Mouse (Mus musculus): ENCODE measurements around the gene Setd5.

The Setd5 gene

DNA sequence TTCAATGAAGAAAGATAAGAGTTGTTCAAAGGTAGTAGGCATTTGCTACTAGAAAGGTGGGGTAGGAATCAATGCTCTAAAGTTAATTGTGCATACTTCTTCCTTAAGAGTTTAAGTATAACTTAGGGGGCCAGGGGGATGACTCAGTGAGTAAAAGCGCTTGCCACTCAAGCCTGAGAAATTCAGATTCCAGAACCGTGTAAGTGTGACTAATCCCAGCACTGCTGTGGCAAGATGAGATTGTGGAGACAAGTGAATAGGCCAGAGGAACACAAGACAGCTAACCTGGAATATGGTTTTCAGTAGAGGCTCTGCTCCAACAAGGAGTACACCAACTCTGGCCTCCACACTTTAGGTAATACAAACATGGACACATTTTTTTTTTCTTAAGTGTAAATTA, 56.2 kb downstream of the Setd5 start:
- DNase-seq (ENCODE audit: low read depth): peak; percentile 73

DNA sequence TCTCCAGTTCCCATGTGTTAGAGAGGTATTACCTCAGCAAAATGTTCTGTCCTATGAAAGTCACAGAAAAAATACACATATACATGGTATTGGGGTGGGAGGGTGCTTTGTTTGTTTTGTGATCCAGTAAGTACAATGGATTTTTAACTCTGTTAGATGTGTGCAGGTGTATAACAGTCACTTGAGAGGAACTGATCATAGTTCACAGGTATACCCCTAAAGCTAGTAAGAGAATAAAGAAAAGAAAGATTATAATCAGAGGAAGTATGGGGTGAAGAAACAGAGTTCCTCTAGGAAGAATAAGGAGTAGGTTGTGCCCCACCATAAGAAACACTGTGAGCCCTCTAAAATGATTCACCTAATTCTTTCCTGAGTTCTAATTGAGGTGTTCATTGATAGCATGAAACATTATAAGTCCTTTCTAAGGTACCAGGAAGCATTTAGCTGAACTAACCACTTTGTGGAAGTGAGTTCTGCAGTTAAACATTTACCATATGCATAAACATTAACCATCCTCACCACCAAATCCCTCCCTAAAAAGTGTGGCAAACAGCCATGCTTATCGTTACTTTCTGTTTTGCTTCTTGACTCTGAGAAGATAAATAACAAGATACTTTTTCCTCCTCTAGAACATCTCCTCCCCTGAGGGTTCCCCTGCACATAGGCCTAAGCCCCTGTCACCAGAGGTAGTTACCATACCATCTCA, 64.4 kb downstream of the Setd5 start:
- no peak for DNase-seq (ENCODE audit: low read depth)

DNA sequence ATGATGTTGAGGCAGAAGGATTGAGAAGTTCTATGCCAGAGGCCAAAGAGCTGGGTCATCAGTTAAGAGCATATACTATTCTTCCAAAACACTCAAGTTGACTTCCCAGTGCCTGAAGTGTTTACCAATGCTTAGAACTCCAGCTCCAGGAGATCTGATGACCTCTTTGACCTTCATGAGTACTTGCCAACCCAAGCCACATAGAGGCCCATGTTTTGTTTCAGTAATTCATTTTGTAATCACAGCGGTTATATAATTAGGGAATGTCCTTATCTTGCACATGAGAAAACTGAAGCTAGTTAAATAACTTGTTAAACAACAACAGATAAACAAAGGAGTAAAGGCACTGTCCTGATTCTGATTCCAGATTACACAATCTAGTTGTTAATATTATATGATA, 67.6 kb downstream of the Setd5 start:
- no peak for DNase-seq (ENCODE audit: low read depth)

DNA sequence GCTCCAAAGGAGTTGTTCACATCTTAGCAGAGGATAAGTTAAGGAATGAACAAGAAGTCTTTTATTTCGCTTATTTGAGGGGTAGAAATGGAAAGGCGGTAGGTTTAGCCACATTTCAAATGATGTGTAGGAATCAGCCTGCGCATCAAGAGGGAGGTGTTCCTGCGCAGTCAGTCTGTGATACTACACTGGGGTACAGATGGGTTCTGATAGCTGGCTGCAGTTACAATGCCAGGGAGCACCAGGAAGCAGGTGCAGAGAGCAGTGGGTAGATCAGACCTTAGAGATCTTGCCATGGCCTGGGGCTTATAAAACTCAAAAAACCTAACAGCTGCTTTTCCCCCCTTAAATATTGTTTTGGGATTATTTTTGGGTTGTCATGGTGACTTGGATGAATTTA, 68.1 kb downstream of the Setd5 start:
- DNase-seq (ENCODE audit: low read depth): no peak

DNA sequence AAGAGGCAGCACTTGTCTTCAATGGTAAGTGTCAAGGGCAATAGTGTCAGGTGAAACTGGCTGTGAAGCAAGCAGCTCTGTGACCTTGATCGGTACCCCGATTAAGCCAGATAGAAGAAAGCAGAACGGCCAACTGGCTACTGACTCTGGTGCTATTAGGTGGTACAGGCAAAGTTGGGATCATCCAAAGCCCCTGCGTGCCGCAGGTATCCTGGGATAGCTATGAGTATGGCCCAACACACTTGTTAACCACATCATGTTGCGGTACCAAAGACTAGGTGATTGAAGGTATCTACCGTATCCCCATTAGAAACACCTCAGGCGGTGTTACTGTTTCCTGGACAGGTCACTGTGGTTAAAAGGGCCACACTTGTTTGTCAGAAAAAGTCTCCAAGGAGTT, 76.9 kb downstream of the Setd5 start:
- no peak for DNase-seq (ENCODE audit: low read depth)

DNA sequence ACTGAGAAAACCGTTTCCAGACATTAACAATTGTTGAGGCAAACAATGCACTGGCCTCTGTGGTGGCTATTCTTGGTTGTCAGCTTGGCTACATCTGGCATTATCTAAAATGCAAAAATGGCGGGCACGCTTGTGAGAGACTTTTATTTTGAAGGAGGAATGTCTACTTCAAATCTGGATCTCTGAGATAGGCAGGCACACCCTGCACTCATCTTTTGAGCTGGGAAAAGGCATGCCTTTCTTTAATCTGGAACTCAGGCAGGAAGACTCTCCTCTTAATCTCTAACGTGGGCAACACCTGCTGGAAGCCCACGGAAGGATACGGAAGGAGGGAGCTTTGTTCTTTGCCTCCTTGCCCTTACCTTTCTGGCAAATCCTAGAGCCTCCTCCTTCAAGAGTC, 77.7 kb downstream of the Setd5 start:
- DNase-seq (ENCODE audit: low read depth): no peak

DNA sequence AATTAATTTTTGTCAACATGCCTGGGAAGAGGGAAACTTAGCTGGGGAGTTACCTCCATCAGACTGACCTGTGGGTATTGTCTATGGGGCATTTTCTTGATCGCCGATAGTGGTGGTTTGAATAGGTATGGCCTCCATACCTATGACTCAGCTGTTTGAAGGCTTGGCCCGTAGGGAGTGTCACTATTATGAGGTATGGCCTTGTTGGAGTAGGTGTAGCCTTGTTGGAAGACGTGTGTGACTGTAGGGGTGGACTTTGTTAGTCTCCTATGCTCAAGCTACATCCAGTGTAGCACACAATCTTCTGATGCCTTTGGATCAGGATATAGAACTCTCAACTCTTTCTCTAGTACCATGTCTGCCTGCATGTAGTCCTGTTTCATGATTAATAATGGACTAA, 78.9 kb downstream of the Setd5 start:
- no peak for DNase-seq (ENCODE audit: low read depth)

DNA sequence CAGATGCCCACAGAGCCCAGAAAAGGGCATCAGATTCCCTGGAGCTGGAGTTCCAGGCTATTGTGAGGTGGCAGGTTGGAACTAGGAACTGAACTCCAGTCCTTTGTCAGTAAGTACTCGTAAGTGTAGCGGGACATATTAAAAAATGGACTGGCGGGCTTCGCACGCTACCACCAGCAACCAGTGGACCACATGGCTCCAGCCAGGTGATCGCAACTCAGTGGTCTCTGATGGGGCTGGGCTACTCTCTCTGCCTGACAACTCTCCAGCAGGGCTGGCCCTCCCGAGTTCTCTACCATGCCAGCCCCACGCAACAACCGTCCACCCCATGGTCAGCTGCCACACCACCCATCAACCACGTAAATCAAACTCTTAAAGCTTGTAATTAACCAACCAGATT, 82.9 kb downstream of the Setd5 start:
- no peak for DNase-seq (ENCODE audit: low read depth)

DNA sequence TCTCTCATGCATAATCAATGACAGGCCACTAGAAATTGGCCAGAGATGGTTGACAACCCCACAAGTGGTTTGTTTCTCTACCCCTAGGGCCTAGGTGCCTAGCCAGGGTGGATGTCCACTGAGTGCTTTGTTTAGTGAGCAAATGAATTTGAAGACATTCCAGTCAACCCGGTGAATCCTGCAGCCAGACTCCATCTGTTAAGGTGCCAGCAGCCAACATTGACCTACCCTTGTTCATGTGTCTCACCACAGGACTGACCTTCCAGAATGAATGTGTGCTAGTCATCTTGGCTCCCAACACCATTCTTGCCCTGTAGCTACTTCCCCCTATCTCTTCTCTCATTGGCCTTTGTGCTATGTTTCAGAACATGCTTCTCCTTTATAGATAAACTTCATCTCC, 84.8 kb downstream of the Setd5 start:
- no peak for DNase-seq (ENCODE audit: low read depth)

DNA sequence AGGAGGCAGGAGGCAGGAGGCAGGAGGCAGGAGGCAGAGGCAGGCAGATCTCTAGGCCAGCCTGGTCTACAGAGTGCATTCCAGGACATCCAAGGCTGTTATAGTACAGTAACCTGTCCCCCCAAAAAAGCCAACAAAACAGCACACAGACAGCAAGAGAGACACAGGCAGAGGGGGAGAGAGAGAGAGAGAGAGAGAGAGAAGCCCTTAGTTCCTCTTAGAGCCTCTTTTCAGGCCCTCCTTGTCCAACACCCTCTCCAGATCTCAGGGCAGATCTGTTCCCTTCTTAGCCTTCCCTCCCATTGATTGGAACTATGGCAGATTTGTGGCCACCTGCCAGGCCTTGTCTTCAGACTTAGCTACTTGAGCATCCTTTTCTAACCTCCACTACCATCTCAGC, 86.3 kb downstream of the Setd5 start:
- no peak for DNase-seq (ENCODE audit: low read depth)

DNA sequence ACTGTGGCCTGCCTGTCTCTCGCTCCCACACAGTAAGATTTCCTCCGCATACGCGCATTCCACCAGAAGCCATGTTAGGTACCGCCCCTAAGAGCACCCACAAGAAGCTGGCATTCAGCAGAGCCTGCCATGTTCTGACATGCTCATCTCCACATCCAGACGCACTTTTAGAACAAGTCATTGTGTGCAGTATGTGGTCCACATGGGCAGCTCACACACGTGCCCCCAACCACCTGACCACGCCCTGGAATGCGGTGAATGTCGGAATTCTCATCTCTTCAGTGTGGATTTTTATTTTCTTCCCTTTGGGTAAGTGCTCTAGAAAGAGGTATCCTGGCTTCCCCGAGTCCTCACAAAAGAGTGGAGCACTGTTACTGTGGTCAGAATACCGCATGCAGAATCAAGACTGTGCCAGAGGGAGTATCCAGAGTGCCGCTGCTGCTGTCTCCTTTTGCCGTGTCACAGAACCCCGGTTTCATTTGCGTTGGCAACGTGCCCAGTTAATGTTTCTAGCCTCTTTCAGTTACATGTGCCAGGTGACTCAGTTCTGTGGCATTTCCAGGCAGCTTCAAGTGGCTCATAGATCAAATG, 89.6 kb downstream of the Setd5 start:
- peak; percentile 95 for DNase-seq (ENCODE audit: low read depth)

DNA sequence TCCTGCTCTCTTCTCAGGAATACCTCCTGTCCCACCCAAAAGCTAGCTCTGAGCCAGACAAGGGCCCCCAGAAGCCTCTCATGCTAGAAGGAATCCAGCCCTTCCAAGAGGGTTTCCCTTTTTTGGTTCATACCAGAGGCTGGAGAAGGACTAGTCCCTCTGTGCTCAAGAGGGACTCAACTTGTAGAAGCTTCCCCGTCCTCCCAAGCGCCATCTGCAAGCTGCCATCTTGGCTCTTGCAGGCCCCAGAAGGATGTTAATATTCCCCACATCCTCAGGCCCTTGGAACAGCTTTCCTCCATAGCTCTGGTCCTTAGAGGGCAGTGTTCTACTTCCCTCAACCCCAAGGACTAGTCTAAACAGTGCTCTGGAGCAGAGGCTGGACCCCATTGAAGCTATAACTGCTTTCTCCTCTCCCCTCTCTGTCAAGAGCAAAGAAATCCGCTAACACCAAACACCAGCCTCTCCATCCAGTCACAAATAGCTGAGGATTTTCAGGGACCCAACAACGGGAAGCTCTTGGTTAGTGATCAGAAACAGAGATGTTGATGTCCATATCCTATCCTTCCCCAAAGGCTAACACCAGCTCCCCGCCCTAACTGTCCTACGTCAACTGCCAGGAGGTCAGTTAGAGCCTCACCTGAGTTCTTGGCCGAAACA, 91.3 kb downstream of the Setd5 start:
- DNase-seq (ENCODE audit: low read depth): no peak

DNA sequence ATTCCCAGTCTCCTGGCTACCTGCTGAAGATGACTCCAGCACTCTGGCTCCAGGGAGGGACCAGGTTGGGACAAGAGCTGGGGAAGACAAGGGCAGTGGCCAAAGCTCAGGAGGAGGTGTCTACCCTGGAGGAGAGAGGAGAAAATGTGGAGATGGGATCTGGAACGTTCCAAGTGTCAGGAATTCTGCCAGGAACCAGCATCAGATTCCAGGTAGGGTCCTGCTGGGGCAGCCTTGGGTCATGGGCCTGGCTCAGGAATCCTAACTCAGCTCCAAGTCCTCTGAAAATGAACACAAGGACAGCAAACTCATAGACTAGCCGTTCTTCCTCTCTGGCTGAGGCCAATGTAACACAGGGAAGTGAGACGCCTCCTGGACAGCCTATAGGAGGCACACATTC, 92.7 kb downstream of the Setd5 start:
- DNase-seq (ENCODE audit: low read depth): no peak

DNA sequence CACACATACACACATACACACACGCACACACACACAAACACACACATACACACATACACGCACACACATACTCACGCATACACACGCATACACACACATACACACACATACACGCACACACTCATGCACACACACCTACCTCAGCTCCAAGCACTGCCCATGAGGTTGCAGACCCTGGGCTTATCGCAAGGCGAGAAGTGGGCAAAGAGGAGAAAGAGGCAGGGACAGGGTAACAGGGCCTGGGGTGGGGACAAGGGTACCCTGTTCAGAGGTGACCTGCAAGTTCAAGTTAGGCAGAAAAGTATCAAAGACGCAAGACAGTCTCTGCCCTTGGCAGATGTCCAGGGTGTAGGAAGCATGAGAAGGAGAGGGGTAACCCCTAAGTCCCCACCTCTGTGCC, 93.5 kb downstream of the Setd5 start:
- DNase-seq (ENCODE audit: low read depth): no peak

DNA sequence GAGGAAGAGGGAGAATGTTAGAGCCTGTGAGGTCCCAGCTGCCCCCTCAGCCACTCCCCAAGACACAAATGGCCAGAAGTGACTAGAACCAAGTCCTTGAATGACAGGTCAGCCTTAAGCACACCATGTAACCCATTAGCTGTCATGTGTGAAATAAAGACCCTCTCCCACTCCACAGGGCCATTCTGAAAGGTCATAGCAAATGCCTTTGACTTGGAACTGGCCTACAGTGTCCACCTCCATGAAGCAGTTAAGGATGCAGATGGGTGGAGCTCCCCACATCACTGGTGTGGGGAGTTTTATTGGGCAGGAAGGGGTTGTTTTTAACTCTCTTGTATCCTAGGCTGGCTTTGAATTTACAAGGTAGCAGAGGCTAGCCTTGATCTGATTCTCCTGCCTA, 94.8 kb downstream of the Setd5 start:
- DNase-seq (ENCODE audit: low read depth): no peak

DNA sequence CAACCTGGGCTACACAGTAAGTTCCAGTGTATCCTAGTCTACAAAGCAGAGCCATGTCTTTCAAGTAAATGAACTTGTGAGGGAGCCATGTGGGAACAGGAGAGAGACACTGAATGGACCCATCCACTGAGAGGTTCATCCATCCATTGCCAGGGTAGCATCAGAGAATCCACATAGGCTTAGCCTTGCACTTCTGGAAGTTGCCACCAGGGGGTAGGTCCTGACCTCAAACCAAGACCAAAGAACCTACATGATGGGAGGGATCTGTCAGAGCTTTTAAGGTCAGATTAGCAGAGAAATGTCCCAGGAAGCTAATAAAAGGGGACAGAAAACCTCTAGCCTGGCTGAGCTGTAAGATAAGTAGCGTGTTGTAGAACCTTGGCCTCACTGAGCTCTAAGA, 95.4 kb downstream of the Setd5 start:
- DNase-seq (ENCODE audit: low read depth): peak; percentile 79

DNA sequence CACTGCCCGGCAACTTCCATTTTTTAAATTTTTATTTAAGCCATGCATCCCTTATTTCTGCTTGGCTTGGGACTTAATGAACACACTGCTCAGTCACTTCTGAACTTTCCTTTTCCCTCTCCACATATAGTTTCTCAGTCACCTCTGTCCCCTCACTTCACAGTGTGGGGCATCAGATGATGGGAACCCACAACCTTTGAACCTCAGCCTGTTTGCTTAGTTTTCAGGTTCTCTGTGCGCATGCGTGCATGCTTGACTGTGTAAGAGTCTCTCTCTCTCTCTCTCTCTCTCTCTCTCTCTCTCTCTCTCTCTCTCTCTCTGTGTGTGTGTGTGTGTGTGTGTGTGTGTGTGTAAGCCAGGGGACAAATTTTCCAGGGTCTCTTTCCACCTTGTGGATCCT, 98.3 kb downstream of the Setd5 start:
- DNase-seq (ENCODE audit: low read depth): no peak

DNA sequence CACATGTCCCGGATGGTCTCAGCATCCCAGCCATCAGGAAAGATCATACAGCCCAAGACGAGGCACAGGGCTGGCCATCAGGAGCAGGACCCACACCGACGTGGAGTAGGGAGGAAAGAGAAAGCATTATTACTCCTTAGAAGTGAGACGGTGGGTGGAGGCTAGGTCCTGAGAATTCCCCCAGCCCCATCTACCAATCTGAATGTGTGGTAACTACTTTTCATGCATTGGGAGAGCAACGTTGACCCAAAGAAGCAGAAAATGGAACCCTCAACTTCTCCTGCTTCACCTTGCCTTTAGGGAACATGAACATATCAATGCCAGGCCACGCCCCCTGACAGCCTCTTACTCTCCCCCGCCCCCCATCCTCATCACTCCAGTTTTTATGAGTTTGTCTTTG, 99.4 kb downstream of the Setd5 start:
- DNase-seq (ENCODE audit: low read depth): no peak

DNA sequence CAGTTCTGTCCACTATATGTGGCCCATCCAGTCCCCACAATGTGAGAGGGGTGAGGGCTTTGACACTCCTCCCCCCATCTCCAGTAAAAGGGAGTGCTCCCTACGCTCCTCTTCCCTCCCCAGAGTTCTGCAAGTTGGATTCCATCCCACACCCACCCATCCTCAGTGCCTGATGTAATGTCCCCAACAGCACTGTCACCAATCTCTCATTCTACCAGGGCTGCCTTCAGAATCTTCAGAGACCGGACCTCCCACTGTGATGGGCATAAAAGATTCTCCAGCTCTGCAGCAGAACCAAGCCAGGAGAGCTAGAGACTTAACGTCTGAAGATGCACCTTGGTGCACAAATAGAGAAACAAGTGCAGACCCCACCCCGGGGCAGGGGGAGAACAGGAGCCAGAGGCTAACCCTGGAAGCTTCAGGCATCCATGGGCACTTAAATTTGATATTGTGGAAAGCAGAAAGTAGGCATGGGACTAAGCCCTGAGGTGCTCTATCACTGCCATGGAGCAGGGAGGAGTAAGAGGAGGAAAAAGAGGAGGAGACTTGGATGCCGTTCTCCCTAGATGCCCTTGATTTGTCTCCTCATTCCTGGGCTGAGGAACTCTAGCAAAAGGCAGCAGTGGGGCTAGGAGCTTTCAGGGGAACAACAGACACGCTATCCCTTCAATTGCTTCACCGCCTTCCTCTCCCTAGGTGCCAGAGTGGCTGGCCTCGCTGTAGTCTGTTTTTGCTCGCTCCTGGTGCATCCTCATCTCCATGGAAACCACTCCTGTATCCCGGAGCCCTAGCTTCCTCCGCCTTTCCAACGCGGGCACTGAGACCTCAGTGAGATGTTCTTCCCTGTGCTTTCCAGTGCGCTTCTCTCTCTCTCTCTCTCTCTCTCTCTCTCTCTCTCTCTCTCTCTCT, 101.4 kb downstream of the Setd5 start:
- no peak for DNase-seq (ENCODE audit: low read depth)

DNA sequence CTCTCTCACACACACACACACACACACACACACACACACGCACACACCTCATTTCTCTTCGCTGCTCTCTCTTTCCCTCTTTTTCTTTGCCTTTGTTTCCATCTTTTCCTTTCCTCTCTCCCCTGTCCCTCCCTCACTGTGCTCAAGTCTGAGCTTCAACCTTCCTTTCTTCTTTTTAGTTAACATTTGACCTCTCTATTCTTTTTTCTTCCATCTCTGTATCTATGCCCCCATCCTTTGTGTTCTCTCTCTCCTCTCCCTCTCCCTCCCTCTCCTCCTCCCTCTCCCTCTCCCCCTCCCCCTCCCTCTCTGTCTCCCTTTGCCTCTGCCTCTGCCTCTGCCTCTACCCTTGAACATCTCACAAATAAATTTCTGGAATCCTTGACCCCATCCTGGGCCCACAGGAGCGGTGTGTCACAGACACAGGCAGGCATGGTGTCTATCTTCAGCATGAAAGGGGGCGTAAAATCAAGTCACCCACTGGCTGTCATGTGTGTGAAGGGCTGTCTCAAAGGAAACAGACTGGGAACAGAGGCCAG, 102.1 kb downstream of the Setd5 start:
- DNase-seq (ENCODE audit: low read depth): no peak

DNA sequence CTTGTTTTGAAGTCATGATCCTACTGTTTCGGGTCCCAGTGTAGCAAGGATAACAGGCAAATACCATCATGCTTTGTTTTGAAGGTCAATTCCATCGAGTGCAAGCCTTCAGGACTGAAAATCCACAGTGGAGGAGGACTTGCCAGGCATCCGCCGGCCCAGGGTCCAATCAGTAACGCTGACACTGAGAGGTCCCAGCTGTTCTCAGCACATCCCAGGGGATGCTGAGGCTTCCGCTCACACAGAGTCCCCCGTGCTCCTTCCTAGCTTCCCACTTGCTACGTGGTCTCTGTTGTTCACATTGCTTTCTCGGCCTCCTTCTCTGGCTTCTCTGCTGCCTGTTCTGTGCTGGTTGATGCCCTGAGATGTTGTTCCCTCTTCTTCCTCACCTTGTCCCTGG, 107.0 kb downstream of the Setd5 start:
- DNase-seq (ENCODE audit: low read depth): no peak

DNA sequence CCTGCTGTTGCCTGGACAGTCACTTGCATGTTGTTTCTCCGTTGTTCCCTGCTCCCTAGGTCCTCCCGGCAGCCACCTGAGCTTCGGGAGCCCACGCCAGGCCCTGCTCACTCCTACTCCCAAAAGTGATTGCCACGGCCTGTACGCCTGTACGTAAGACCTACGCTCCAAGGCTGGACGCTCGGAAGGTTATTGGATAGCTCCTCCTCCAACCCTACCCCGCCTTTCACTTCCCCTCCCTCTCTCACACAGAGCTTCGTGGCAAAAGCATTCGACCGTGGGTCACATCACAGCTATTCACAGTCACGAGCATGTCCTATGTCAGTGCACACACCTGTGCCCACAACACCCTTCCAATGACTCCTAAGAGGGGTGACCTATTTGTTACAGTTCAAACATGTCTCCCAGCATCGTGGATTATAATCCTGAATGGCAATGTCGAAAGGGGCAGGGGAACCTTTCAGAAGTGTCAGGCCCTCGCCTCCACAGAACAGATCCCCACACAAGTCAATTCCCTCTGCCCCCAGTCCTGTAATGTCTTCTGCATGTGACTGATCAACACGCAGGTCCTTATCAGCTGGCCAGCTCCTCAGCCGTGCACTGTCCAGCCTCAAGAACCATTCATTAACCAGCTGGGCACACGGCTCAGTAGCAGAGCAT, 107.8 kb downstream of the Setd5 start:
- no peak for DNase-seq (ENCODE audit: low read depth)

Measured in NIH3T3 (cell line).